Mouse (Mus musculus) left cerebral cortex, adult 18-20 months (tissue): Measurements from ENCODE around the gene Ppp3ca. TPM values are rescaled to one million over a fixed set of nuclear protein-coding genes. Genes with fewer than 3 reads are reported as not detected.
A peak's percentile ranks its signal among the peaks of the same experiment; 100 is the strongest.

ENCODE experiments used
- DNase-seq, 2 experiments: peaks; one replicate each; pipeline ENCODE4 v3.0.0; 2021 to 2022; ENCODE audit warnings: low spot score in 2 of 2, mixed read lengths in 1 of 2
- total RNA-seq, 2 experiments: library from RNA; stranded (reverse); gene quantifications; 2 replicates each; pipeline ENCODE4 v1.2.3; 2021

The Ppp3ca gene
- total RNA-seq, 2 experiments from 2014 or later, result 883 to 913 TPM

- no peak for DNase-seq
Measured at GRCm38 (mm10) chr3:136802595-136802994, 132.7 kb downstream of the Ppp3ca start.

GRCm38 (mm10) chr3:136805897-136806296, 136.0 kb downstream of the Ppp3ca start:
- DNase-seq, result no peak

GRCm38 (mm10) chr3:136810271-136810670, 140.3 kb downstream of the Ppp3ca start:
- no peak for DNase-seq

DNA sequence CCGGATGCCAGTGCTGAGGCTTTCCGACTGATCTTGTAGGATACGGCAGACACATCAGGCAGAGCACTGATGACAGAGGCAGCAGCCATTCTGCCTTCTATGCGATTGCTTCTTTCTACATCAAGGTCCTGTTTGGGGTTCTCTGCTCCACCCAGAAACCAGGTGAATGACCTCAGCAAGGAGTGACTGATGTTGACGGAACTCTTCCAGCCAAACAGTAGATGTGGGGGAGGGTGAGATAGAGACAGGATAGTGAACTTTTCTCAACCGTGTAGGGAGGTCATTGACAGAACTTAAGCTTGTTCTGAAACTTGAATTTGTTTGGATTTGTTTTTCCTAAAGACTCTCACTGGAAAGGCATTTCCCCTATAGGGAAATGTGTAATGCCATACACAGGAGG, 142.2 kb downstream of the Ppp3ca start:
- DNase-seq, result no peak

GRCm38 (mm10) chr3:136812791-136813190, 142.9 kb downstream of the Ppp3ca start:
- DNase-seq, result no peak

DNA sequence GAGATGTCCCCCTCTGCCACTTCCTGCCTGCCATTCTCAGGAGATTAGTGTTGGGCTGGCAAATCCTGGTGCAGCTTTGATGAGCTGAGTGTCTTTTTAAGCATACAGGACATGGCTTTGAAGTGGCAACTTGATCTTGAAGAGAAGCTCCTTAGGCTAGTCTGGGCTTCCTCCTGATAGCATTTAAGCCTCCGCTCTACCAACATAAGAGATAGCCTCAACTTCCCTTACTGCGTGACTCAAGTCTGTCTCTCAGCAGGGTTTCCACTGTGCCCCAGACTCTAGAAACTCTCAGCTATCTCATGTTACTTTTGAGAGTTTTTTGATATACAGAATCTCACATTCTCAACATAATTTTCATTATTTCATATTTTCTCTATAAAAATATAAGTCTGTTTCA, 144.0 kb downstream of the Ppp3ca start:
- DNase-seq, result no peak

- DNase-seq, result no peak
Measured at GRCm38 (mm10) chr3:136814916-136815315, 145.0 kb downstream of the Ppp3ca start.

GRCm38 (mm10) chr3:136816319-136816718, 146.4 kb downstream of the Ppp3ca start:
- no peak for DNase-seq

GRCm38 (mm10) chr3:136818997-136819396, 149.1 kb downstream of the Ppp3ca start:
- no peak for DNase-seq

- DNase-seq, result no peak
Measured at GRCm38 (mm10) chr3:136821039-136821438, 151.1 kb downstream of the Ppp3ca start.

DNA sequence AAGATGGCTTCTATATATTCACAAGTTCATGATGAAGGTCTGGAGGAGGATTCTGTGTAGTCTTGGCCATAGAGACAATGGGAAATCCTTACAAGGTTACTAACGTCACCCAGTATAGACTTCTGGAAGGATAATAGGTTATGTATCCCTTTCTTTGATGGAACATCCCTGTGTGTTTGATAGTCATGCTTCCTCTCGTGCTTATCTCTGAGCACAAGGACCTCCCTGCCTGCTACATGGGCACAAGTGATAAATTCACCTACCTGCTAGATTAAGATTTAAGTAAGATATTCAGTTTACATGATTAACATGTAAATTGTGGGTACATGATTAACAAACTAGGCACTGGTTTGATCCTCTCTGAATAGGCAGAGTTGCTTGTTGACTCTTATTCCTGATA, 152.1 kb downstream of the Ppp3ca start:
- no peak for DNase-seq

- no peak for DNase-seq
Measured at GRCm38 (mm10) chr3:136822431-136822830, 152.5 kb downstream of the Ppp3ca start.

GRCm38 (mm10) chr3:136828451-136828850, 158.5 kb downstream of the Ppp3ca start:
- DNase-seq, result no peak

- DNase-seq, result no peak
Measured at GRCm38 (mm10) chr3:136829109-136829508, 159.2 kb downstream of the Ppp3ca start.

GRCm38 (mm10) chr3:136830687-136831220, 160.8 kb downstream of the Ppp3ca start:
- no peak for DNase-seq

DNA sequence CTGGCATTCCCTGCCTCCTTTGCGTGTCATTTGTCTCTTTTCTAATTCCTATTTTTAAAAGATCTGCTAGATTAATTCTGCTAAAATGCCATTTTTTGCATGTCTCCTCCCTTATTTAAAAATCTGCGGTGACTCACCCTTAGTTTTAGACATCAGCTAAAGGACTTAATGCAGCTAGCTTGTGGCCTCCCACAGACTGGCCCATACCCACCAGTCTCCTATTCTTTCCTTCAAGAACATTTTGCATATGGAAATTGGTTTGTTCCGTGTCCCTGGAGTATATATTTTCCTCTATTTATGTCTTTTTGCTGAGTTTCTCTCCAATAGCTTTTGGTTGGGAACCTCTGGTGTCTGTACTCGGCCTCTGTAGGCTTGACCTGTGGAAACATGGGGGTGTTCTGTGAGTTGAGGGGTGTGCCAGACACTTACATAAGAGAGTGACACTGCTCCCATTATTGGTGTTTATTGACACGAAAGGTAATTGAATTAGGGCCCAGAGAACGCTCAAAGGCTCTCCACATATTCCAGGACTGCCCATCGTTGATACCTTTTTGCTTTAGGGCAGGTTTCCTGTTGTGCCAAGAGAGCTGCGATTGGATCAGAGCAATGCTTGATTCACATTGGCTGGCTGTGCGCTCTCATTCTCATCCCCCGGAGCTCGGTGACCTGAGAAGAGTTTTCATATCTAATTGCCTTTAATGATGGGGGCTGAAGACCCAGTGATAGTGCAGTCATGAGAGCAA, 163.2 kb downstream of the Ppp3ca start:
- DNase-seq, result no peak

GRCm38 (mm10) chr3:136833893-136834292, 164.0 kb downstream of the Ppp3ca start:
- DNase-seq, result peak in 1 of 2 experiments; percentile 38

DNA sequence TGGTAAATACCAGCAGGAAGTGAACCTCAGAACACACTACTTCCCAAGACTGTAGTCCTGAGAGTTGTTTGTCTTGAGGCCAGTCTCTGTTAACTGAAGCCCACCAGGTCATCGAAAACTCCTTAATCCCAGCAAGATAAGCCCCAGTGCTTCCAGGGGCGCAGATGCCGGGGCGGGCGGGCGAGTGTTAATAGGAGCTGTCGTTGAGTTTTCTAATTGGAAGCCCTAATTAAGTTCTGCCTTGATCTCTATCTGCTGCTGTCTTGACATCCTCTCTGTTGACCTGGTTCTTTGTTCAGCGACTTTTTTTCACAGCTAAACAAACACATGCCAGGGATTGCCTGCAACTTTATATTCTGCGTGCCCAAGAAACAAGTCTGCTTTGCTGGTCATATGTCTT, 165.9 kb downstream of the Ppp3ca start:
- DNase-seq, result no peak

- no peak for DNase-seq
Measured at GRCm38 (mm10) chr3:136836319-136837193, 166.6 kb downstream of the Ppp3ca start.

DNA sequence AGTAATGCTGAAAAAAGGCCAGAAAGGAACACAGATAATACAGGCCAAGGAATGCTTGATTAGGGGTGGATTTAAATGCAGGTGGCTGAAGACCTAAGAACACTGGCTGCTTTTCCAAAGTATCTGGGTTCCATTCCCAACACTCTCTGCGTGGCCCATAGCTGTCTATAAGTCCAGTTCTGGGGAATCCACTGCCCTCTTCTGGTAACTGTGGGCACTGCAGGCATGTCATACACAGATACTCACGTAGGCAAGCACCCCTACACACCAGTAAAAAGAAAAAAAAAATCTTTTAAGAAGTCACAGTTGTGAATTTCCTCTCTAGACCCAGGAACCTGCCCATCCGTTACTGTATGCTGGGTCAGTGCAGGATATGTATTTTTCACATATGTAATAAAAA, 167.7 kb downstream of the Ppp3ca start:
- no peak for DNase-seq

GRCm38 (mm10) chr3:136841282-136841681, 171.4 kb downstream of the Ppp3ca start:
- DNase-seq, result no peak

GRCm38 (mm10) chr3:136842384-136842783, 172.5 kb downstream of the Ppp3ca start:
- DNase-seq, result no peak
